Mouse (Mus musculus) ovary, postnatal 14 days (tissue): ENCODE results near the gene Alox5.

ENCODE experiments used
- DNase-seq: peaks from one replicate; pipeline ENCODE4 v3.0.0; 2022; ENCODE audit warnings: low spot score

Gene Alox5

DNA sequence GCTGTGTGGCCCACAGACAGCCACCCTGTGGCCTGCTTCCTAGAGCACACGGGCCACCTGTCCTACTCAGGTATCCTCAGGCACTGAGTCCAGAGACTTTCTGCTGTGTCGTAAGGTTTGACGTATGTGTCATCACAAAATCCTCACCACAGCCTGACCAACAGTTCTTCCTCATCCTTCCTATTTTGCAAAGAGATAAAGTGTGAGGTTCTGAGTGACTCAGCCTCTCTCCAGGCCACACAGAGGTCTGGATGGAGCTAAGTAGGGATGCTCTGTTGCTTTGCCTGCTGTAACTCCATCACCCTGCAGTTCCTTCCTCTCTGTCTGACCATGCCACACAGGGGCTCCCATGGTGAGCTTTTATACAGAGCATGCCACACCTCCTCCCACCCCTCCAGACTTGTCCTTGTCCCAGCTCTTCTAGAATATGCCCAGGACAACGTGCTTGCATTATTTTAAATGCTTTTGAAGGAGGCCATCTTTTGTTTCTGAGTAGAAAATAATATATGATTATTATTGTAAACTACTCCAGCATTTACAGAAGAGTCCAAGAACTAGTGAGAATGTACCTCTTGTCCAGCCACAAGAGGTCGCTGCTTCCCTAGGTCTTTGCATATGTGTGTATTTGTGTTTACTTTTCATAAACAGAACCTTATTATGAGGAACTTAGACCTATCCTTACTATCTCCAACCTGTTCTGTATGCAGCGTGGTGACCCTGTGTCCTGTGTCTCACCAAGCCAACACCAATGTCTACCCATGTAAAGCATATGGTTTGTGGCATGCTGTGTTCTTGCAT, 43.3 kb downstream of the Alox5 start:
- DNase-seq = no peak

DNA sequence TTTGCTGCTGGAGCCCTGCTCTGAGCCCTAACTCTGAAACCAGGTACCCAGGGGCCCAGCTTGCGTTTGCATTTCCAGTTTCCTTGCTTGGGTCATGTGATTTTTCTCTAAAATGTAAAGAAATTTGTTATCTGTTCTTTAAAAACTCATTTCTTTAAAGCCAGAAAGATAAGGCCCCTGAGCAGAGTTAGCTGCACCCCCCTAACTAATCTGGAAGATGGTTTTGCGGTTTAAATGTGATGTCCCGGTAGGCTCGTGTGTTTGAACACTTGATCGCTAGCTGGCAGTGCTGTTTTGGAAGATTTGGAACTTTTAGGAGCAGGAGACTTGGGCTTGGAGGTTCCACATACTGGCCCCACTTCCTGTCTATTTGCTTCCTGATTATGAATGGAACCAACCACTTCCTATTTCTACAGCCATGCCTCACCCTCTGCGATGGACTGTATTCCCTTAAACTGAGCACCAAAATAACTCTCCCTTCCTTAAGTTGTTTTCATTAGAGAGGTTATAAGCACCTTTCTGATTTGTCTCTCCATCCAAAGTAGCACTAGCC, 44.9 kb downstream of the Alox5 start:
- DNase-seq = no peak

DNA sequence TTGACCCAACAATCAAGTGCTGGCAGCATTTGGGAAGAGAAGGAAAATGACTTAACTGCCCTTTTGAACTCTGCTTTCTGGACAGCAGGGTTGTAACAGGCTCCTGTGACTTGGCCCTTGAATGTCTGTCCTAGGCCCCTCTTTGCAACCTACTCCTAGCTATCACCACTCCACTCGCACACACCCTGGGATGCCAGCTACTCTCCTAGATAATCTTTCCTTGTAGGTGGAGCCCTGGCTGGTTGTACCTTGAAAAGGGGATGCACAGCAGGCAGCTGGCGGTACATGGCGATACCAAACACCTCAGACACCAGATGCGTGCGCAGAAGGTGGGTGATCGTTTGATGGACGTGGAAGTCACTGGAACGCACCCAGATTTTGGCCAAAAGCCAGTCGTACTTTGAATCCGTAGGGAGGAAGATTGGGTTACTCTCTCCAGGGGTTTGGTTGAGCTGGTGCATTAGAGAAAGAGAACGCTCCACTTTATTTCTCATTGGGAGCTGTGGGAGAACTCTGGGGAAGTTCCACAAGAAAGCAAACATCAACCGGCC, 45.8 kb downstream of the Alox5 start:
- DNase-seq = no peak

DNA sequence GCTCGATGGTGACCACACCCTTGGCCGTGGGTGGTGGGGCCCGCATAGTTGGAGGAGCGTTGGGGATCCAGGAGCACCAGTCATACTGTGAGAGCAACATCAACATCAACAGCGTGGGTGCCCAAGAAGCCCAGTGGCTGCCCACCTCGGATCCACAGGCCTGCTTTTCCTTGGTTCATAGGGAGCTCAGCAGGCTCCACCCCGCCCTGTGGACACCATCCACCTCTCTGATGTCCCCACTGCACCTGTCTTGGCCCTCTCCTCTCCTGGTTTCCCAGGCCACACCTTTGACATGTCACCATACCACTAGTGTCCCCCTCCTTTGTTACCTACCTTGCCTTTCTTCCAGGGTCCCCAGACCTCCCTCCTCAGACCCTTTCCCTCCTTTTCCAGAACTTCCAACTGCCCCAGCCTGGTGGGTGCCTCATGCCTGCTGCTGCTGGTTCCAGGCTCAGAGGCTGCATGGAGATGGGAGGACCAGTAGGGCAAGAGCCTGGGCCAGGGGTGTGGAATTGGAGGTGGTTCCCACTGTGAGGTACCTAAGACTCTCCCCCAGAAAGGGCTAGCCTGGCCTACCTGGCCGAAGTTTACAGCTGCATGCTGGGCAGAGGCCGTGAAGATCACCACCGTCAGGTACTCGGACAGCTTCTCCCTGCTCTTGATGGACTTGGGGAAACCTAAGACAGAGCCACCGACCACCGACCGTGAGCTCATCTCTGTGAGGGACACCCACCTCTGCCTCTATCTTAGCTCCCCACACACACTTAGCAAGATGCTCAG, 48.2 kb downstream of the Alox5 start:
- no peak for DNase-seq

DNA sequence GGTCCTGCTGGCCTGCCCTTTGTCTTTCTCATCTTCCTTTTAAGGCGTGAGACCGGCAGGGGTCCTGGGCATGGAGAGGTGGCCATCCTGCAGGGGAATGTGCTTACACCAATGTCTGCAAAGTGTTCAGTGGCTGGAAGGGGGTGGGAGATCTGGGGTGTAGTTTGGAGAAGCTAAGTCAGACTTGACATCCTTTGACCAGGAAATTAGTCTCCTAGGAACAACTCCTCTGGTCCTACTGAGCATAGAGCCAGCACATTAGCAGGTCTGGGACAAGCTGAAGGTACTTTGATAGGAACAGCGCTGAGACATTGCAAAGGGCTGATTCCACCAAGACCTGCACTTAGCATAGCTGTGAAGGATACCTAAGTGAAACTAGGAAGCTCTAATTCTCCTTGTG, 49.3 kb downstream of the Alox5 start:
- no peak for DNase-seq

DNA sequence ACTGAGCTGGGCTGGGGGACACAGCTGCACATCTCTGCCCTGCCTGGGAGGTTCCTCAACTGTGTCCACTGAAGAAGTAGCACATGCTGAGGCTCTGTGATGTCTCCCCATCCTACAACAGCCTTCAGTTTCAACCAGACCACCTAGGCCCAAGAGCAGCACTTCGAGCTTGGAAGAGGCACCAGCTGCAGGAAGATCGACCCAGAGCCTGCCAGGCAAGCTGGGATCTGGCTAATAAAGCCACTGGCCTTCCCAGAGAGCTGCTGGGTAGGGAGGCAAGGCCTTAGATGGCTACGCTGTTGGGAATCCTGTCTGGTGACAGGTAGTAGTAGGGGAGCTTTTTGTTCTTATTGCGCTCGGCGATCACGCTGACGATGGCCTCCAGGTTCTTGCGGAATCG, 50.5 kb downstream of the Alox5 start:
- no peak for DNase-seq

DNA sequence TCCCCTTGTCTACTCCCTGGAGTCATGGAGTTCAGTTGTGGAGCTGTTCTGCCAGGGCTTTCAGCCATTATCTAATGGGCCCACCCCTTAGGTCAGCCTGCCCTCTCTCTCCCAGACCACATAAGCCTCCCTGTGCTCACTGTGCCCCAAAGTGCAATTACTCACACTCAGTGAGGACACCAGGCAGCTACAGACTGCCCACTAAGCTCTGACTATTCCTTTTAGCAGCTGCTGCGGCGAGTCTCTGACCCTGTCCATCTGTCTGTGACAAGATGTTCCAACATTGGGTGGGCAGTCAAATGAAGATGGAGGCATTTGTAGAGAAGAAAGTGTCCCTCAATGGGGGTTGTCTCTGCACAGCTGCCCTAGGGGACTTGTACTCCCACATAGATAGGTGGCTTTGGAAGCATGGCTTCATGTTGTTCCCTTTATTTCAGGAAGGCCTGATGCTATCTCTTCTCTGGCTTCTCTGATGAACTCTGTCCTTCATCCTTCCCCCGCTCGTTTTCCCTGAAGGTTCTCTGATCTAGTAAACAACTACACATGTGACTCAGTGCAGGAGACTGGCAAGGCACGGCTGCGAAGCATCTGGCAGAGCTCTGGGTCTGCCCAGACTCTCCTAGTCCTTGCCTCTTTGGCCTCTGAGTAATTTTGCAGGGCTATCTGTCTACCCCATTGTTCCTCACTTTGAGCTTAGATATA, 52.9 kb downstream of the Alox5 start:
- no peak for DNase-seq

DNA sequence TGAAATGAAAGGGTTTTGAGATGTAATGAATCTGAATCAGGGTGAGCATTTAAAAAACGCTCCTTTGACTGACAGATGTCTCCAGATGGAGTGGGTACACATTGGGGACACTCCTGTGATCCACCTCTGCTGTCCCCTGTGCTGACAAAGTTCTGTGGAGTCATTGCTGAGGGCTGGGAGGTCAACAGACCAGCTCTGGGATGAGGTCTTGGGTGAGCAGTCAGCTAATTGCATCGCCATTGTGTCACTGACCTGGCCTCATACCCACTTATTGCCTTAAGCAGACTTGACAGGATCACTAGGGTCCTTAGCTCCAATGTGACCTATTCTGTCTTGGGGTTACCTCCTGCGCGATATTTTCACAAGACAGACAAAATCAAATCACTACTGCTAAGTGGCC, 53.8 kb downstream of the Alox5 start:
- DNase-seq = no peak

DNA sequence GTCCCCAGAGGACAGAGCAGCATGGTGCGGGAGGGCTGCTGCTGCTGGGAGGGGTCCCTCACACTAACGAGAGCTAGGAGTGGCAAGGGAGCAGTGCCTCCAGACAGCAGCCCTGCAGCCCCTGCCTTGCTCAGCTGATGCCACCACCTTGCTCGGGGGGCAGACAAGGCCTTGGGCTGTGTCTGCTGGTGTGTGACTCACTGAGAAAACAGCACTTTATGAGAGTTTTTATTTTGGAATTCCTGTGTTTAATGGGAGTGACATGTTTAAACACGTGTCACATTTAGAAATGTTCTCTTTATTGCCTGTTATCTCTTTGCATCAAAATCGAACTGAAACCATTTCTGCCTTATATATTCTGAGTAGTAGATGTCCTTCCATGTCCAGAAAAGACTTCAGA, 54.3 kb downstream of the Alox5 start:
- DNase-seq = no peak

DNA sequence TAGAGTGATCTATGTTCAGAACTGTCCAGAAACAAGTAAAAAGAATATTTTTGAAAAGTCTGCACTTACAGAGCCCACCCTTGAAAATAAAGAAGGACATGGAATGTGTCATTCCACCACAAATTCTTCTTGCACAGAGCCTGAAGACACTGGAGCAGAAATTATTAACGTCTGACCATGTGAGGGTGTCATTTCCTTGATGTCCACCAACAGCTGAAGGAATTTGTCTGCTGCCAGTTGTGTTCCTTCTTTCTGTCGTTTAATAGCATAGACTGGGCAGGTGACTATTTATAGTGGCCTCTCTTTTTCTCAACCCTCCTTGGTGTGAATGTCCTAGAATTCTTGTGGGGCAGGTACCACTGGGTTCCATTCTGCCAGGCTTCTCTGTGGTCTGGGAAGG, 54.8 kb downstream of the Alox5 start:
- DNase-seq = no peak

DNA sequence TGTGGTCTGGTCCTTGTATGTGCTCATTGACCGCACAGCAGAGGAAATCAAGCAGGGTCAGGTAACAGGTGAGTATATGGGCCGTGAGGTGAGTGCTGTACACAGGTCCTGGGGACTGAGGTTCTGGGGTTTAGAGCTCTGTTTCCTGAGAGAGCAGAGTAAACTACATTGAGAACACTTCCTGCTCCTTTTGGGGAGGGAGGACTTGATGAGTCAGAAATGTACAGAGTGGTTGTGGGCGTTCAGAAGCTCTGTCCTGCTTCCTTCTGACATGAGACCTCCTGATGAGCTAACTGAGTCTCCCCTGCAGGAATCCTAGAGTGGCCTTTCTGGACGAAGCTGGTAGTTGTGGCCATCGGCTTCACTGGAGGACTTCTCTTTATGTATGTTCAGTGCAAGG, 55.3 kb downstream of the Alox5 start:
- no peak for DNase-seq

DNA sequence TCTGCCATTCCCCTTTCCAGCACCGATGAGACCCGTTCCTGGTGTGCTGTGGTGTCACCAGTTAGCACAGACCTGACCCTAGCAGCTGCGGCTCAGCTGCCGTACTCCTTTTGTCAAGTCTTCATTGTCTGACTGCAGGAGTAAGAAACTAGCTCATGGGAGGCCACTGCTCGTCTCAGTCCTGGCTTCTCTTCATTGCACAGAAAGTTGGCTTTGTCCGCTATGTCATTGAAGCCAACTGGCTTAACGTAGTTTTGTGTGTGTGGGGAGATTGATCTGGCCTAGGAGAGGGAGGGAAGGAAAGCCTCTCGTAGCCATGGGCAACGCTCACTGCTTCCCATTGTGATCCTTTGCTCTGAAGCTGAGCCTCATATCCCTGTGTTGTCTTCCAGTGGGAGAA, 55.7 kb downstream of the Alox5 start:
- DNase-seq = no peak

DNA sequence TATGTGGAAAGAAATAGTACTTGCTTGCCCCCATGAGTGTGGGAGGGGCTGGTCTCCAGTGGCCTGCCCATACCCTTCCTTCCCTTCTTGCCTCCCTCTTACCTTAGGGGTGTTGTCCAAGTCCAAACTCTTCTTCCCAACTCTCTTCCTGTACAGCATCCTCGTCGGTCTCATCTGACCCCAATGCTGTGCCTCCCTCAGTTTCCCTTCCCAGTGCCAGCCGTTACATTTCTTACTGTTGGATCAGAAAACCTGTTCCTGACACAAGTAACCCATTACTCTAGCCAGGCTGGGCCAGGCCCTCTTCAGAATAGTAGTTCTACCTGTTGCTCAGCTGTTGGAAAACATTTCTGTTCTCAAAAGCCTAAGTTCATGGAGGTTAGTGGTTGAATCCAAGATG, 58.6 kb downstream of the Alox5 start:
- DNase-seq = no peak

DNA sequence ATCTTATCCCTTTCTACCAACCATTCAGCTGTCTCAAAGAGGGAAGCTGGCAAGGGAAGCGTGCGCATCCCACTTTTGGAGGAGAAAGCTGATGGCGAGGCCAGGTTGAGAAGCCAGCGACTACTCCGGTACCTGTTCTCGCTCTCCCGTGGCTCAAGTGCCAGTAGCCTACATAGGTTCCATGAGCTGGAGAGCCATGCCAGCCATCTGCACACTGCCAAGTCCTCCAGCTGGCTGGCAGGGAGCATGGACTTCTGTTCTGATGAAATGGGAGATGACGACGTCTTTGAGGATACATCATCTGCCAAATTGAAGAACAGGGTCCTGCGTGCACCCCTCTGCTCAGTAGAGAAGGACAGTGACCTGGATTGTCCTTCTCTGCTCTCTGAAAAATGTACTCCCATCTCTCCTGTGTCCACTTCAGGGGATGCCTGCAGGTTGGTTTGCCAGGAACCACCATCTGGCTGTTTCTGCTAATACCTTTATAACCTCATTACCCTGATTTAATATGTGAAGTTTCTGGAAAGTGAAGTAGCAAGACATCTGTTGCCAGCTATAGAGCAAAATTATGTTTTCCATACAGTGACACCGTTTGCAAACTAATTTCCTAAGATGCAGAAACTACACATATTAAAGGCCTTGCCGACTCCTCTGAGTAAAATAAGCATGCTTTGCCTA, 59.1 kb downstream of the Alox5 start:
- no peak for DNase-seq

DNA sequence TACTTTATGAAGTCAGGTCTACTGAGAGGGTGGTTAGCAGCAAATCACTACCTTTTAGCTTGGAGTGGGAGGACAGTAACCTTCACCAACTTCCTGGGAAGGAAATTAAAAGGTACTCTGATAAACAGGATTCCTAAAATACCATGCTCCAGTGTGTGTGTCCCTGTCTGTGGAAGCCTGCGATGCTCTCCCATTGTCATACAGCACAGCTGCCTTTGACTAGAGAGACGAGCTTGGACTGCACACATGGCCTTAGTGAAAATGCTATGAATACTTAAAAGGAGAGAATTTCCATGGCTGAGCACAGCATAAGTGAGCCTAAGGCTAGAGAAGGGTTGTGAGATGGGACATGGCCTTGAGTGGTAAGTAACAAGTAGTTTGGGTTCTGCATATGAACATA, 62.8 kb downstream of the Alox5 start:
- no peak for DNase-seq

DNA sequence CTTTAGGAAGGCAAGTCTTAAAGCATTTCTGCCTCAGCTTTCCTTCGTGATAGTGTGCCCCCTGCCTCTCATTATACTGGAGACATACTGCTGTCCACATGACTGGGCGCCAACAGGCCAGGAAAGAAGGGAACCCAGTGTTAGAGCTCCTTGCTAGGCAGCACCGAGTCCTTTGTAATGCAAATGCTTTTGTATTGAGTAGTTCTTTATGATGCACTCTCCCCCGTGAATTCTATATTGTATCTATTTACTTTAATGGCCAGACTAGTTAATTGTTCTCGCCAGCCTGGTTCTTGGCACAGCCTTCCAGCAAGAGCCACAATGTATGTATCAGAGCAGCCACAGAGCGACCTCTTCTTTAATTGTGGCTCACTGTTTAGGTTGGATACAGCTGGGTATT, 63.4 kb downstream of the Alox5 start:
- no peak for DNase-seq

DNA sequence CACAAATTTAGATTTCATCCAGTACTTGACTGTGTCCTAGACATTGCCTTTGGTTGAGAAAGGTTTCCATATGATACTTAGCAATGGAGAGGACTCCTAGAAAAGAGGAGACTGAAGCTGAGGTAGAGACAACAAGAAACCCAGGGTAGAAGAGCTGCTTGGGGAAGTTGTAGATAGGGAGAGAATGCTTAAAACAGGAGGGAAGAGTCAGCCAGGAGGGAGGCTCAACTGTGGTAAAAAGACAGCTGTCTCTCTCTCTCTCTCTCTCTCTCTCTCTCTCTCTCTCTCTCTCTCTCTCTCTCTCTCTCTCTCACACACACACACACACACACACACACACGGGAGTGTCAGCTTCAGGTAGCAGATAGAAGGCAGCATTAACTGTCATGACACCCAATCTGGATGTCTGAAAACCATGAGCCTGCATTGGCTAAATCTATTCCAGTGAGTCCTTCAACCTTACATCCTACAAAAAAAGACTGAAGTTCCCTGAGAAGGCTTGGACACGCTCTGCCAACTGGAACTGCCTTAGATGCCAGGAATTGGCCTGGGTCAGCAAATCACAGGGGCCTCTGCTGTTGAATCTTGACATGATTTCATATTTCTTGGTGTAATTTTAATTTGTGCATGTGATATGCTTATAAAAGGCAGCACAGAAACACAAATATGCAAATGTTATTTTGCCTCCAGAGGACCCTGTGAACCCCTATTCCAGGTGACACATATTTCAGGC, 65.9 kb downstream of the Alox5 start:
- no peak for DNase-seq

DNA sequence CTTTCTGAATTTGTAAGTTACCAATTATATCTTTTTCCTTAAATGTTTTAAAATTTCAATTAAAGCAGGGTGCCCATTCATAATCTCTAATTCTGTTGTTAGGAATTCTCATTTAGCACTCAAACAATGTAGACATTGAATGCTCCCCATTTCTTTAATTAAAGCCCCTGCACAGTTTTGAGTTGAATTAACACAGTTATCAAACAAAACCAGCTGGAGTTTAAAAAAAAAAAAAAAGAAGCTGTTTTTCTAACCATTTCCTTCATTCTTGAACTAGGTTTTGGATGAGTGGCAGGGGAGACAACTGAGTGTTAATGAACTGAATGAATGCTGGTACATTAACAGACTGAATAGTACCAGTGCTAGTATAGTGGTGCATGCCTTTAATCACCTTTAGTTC, 71.5 kb downstream of the Alox5 start:
- no peak for DNase-seq

DNA sequence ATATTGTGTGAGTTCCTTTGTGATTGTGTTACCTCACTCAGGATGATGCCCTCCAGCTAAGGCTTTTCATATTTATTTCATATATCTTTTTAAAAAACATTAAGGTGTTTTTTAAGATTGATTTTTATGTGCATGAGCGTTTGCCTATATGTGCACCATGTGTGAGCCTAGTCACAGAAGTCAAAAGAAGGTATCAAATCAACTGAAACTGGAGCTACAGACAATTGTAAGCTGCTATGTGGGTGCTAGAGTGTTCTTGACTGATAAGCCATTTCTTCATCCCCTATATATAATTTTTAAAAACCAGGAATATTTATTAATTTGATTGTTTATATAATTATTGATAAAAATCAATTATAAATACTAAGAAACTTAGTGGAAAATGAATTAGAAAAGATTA, 72.9 kb downstream of the Alox5 start:
- no peak for DNase-seq

DNA sequence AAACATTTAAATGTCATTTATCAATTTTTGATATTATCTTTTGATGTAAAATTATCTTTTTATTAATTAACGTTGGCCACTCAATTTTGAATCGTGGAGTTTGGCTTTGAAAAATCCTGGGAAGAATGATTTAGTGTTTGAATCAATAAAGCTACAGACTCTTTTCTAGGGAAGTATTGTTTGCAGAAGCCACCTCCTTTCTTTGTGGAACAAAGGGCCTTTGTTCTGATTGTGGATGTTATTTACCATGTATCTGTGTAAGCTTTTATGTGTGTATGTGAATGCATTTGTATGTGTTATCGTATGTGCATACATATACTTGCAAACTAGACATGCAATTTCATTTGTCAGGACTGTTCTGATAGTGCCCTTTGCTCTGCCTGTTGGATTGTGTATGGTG, 74.5 kb downstream of the Alox5 start:
- no peak for DNase-seq

DNA sequence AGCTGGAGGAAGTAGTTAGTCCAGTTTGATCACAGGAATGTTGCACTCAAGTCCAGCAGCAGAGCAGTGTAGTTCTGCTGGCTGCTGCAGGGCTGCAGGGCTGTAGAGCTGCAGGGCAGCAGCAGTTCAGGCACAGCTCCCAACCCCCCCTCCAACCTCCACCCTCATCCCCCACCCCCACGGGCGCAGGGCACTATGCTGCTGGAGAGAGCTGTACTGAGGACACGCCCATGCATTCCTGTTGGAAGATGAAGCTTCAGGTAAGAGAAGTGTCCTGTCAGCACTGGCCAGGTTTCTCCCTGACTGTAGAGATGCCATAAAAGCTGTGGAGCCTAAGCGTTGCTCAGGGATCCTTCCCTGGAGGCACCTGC, 74.9 kb downstream of the Alox5 start:
- DNase-seq = no peak
